Mouse (Mus musculus): ENCODE results near the gene Olfr494. TPM values are rescaled to one million over a fixed set of nuclear protein-coding genes. Genes with fewer than 3 reads are reported as not detected.

The Olfr494 gene
- not detected in 2 replicates for polyA plus RNA-seq (2014; fragmentation: Nextera tagmentation; extraction: Ambion mirVana)

- H3K9ac ChIP-seq (replicated peaks; ENCODE audit: low read length) = no peak within 1 kb of the TSS
These were observed at the start of gene Olfr494 for GRCm38 (mm10) chr7:108365035-108365434. Gene Olfr494 (plus strand): TSS chr7:108365335.

GRCm38 (mm10) chr7:108323574-108323973, 41.6 kb upstream of the Olfr494 start, which contains the start of gene Olfr492:
Gene Olfr492 (minus strand): TSS chr7:108323674.
- Histone ChIP-seq H3K9ac (replicated peaks; ENCODE audit: low read length) (no peak within 1 kb of the TSS), H3K27me3 (ENCODE audit: control insufficient read depth, insufficient read depth, low read length) (no peaks in the 10 kb centered on the region), H3K9me3 (replicated peaks; ENCODE audit: control insufficient read depth, low read length) (no peaks in the 10 kb centered on the region), H3K36me3 (replicated peaks; ENCODE audit: control insufficient read depth, insufficient read depth, low read depth, low read length) (no peaks in the 10 kb centered on the region), H3K4me2 (ENCODE audit: low read depth, low read length) (no peak within 1 kb of the TSS), H3K4me3 (ENCODE audit: low read depth, low read length) (no peak within 1 kb of the TSS), H3K27ac (replicated peaks; ENCODE audit: low read depth, low read length) (no peak within 1 kb of the TSS), H3K4me1 (ENCODE audit: control insufficient read depth, insufficient read depth, low read length) (no peaks in the 10 kb centered on the region)
- DNase-seq (ENCODE audit: low spot score) = no peak
- ATAC-seq (replicated peaks; ENCODE audit: insufficient number of reproducible peaks, low FRiP score, low TSS enrichment, low read depth) = no peak
- 84% methylated on average over 2 of the region's 2 CpGs for WGBS

More at GRCm38 (mm10) chr7:108365035-108365434, at the start of gene Olfr494:
- no peak for ATAC-seq (replicated peaks; ENCODE audit: insufficient number of reproducible peaks, low FRiP score, low TSS enrichment, low read depth)
- no peaks in the 10 kb centered on the region for H3K36me3 ChIP-seq (replicated peaks; ENCODE audit: control insufficient read depth, insufficient read depth, low read depth, low read length)
- H3K27ac ChIP-seq (replicated peaks; ENCODE audit: low read depth, low read length) = no peak within 1 kb of the TSS
- no peak within 1 kb of the TSS for H3K4me3 ChIP-seq (ENCODE audit: low read depth, low read length)
- no peak for DNase-seq (ENCODE audit: low spot score)
- H3K4me2 ChIP-seq (ENCODE audit: low read depth, low read length) = no peak within 1 kb of the TSS
- H3K27me3 ChIP-seq (ENCODE audit: control insufficient read depth, insufficient read depth, low read length) = no peaks in the 10 kb centered on the region
- 80% methylated on average over 3 of the region's 3 CpGs for WGBS
- no peaks in the 10 kb centered on the region for H3K9me3 ChIP-seq (replicated peaks; ENCODE audit: control insufficient read depth, low read length)
- no peaks in the 10 kb centered on the region for H3K4me1 ChIP-seq (ENCODE audit: control insufficient read depth, insufficient read depth, low read length)

- Histone ChIP-seq H3K27ac (replicated peaks; ENCODE audit: low read depth, low read length) (no peak within 1 kb of the TSS), H3K9me3 (replicated peaks; ENCODE audit: control insufficient read depth, low read length) (no peaks in the 10 kb centered on the region), H3K4me2 (ENCODE audit: low read depth, low read length) (no peak within 1 kb of the TSS), H3K27me3 (ENCODE audit: control insufficient read depth, insufficient read depth, low read length) (no peaks in the 10 kb centered on the region), H3K9ac (replicated peaks; ENCODE audit: low read length) (no peak within 1 kb of the TSS), H3K4me1 (ENCODE audit: control insufficient read depth, insufficient read depth, low read length) (no peaks in the 10 kb centered on the region), H3K4me3 (ENCODE audit: low read depth, low read length) (no peak within 1 kb of the TSS), H3K36me3 (replicated peaks; ENCODE audit: control insufficient read depth, insufficient read depth, low read depth, low read length) (no peaks in the 10 kb centered on the region)
- DNase-seq (ENCODE audit: low spot score) (no peak), ATAC-seq (replicated peaks; ENCODE audit: insufficient number of reproducible peaks, low FRiP score, low TSS enrichment, low read depth) (no peak)
- WGBS = 63% methylated on average over 1 of the region's 1 CpGs
These were observed 18.3 kb upstream of the Olfr494 start, which contains the start of gene Olfr493 for GRCm38 (mm10) chr7:108346879-108347278. Gene Olfr493 (minus strand): TSS chr7:108346979.

- ATAC-seq (replicated peaks; ENCODE audit: insufficient number of reproducible peaks, low FRiP score, low TSS enrichment, low read depth) = no peak
- WGBS = 67% methylated on average over 1 of the region's 1 CpGs
These were observed 27.7 kb downstream of the Olfr494 start, which contains the start of gene Olfr495 for GRCm38 (mm10) chr7:108392867-108393266. Gene Olfr495 (plus strand): TSS chr7:108393167.

More at GRCm38 (mm10) chr7:108392867-108393266, 27.7 kb downstream of the Olfr494 start, which contains the start of gene Olfr495:
- no peak for DNase-seq (ENCODE audit: low spot score)
- H3K36me3 ChIP-seq (replicated peaks; ENCODE audit: control insufficient read depth, insufficient read depth, low read depth, low read length) = no peaks in the 10 kb centered on the region
- H3K4me2 ChIP-seq (ENCODE audit: low read depth, low read length) = no peak within 1 kb of the TSS
- no peaks in the 10 kb centered on the region for H3K27me3 ChIP-seq (ENCODE audit: control insufficient read depth, insufficient read depth, low read length)
- H3K4me1 ChIP-seq (ENCODE audit: control insufficient read depth, insufficient read depth, low read length) = no peaks in the 10 kb centered on the region
- H3K9me3 ChIP-seq (replicated peaks; ENCODE audit: control insufficient read depth, low read length) = no peaks in the 10 kb centered on the region
- H3K9ac ChIP-seq (replicated peaks; ENCODE audit: low read length) = no peak within 1 kb of the TSS
- H3K27ac ChIP-seq (replicated peaks; ENCODE audit: low read depth, low read length) = no peak within 1 kb of the TSS
- no peak within 1 kb of the TSS for H3K4me3 ChIP-seq (ENCODE audit: low read depth, low read length)

Other genes with a start within 250 kb of the Olfr494 start
- not detected in 2 replicates for gene Olfr484, start 237.9 kb upstream of the Olfr494 start, polyA plus RNA-seq (2014; fragmentation: Nextera tagmentation; extraction: Ambion mirVana)
- not detected in 2 replicates for gene Olfr485, start 205.5 kb upstream of the Olfr494 start, polyA plus RNA-seq (2014; fragmentation: Nextera tagmentation; extraction: Ambion mirVana)
- gene Olfr486, start 192.6 kb upstream of the Olfr494 start, polyA plus RNA-seq (2014; fragmentation: Nextera tagmentation; extraction: Ambion mirVana) = not detected in 2 replicates
- gene Olfr487, start 150.7 kb upstream of the Olfr494 start, polyA plus RNA-seq (2014; fragmentation: Nextera tagmentation; extraction: Ambion mirVana) = not detected in 2 replicates
- gene Olfr488, start 107.0 kb upstream of the Olfr494 start, polyA plus RNA-seq (2014; fragmentation: Nextera tagmentation; extraction: Ambion mirVana) = not detected in 2 replicates
- gene Olfr490, start 76.4 kb upstream of the Olfr494 start, polyA plus RNA-seq (2014; fragmentation: Nextera tagmentation; extraction: Ambion mirVana) = not detected in 2 replicates
- gene Olfr491, start 51.9 kb upstream of the Olfr494 start, polyA plus RNA-seq (2014; fragmentation: Nextera tagmentation; extraction: Ambion mirVana) = not detected in 2 replicates
- not detected in 2 replicates for gene Olfr492, start 41.7 kb upstream of the Olfr494 start, polyA plus RNA-seq (2014; fragmentation: Nextera tagmentation; extraction: Ambion mirVana)
- gene Olfr493, start 18.4 kb upstream of the Olfr494 start, polyA plus RNA-seq (2014; fragmentation: Nextera tagmentation; extraction: Ambion mirVana) = not detected in 2 replicates
- gene Olfr495, start 27.8 kb downstream of the Olfr494 start, polyA plus RNA-seq (2014; fragmentation: Nextera tagmentation; extraction: Ambion mirVana) = not detected in 2 replicates
- not detected in 2 replicates for gene Olfr497, start 55.1 kb downstream of the Olfr494 start, polyA plus RNA-seq (2014; fragmentation: Nextera tagmentation; extraction: Ambion mirVana)
- not detected in 2 replicates for gene Olfr498, start 100.0 kb downstream of the Olfr494 start, polyA plus RNA-seq (2014; fragmentation: Nextera tagmentation; extraction: Ambion mirVana)
- not detected in 2 replicates for gene Olfr502, start 159.7 kb downstream of the Olfr494 start, polyA plus RNA-seq (2014; fragmentation: Nextera tagmentation; extraction: Ambion mirVana)
- gene Olfr503, start 179.2 kb downstream of the Olfr494 start, polyA plus RNA-seq (2014; fragmentation: Nextera tagmentation; extraction: Ambion mirVana) = not detected in 2 replicates
- not detected in 2 replicates for gene Olfr504, start 200.5 kb downstream of the Olfr494 start, polyA plus RNA-seq (2014; fragmentation: Nextera tagmentation; extraction: Ambion mirVana)
- not detected in 2 replicates for gene Olfr506, start 245.5 kb downstream of the Olfr494 start, polyA plus RNA-seq (2014; fragmentation: Nextera tagmentation; extraction: Ambion mirVana)

Measured in embryonic facial prominence, embryonic 11.5 days (tissue).